Mouse (Mus musculus) heart, embryonic 13.5 days (tissue): ENCODE measurements at regions not wholly inside any gene's neighbourhood (a gene's known extent, or its start where the extent isn't known, plus 50 kb on each side); places are given as distances from the start of the nearest gene placed in this dataset.
"Not testable (repeated sequence)": the region's sequence is repeated elsewhere in the genome, so short reads cannot be mapped to it uniquely, and the experiment has no call there.

Source experiments
- ATAC-seq: fragments of 200-750 bp; cut with Nextera tagmentation; 2 replicates; pipeline ENCODE4 v1.8.0; 2017; ENCODE audit warnings: moderate TSS enrichment; ENCODE audit not compliant: insufficient number of reproducible peaks, low FRiP score, low TSS enrichment; ENCODE audit errors: extremely low read depth
- H3K27ac ChIP-seq: fragments of 300-500 bp; sonication (generic); replicated peaks from 2 replicates; pipeline ENCODE4 v1.5.1; 2015; ENCODE audit warnings: moderate library complexity, mild to moderate bottlenecking, inconsistent platforms
- H3K27me3 ChIP-seq: fragments of 300-500 bp; sonication (generic); replicated peaks from 2 replicates; pipeline ENCODE4 v1.6.1; 2015; ENCODE audit warnings: mild to moderate bottlenecking, inconsistent platforms
- H3K36me3 ChIP-seq: fragments of 300-500 bp; sonication (generic); 2 replicates; pipeline ENCODE4 v1.6.1; 2015; ENCODE audit warnings: mild to moderate bottlenecking, inconsistent platforms
- H3K4me1 ChIP-seq: fragments of 300-500 bp; sonication (generic); 2 replicates; pipeline ENCODE4 v1.6.1; 2015; ENCODE audit warnings: inconsistent platforms
- H3K4me2 ChIP-seq: fragments of 300-500 bp; sonication (generic); 2 replicates; pipeline ENCODE4 v1.6.1; 2015; ENCODE audit warnings: inconsistent platforms, mild to moderate bottlenecking, moderate library complexity
- H3K4me3 ChIP-seq: fragments of 300-500 bp; sonication (generic); 2 replicates; pipeline ENCODE4 v1.5.1; 2015; ENCODE audit warnings: moderate library complexity, mild to moderate bottlenecking, inconsistent platforms
- H3K9ac ChIP-seq: fragments of 300-500 bp; sonication (generic); 2 replicates; pipeline ENCODE4 v1.6.1; 2015; ENCODE audit warnings: inconsistent platforms, mild to moderate bottlenecking, moderate library complexity
- H3K9me3 ChIP-seq: fragments of 300-500 bp; sonication (generic); 2 replicates; pipeline ENCODE4 v1.6.1; 2016; ENCODE audit warnings: inconsistent platforms
- WGBS: fragments of 180-500 bp; shearing (Covaris S2); methylation state at CpG from one replicate; pipeline ENCODE4 v1.1.7; 2015; ENCODE audit warnings: mixed read lengths; 5-methylcytosine and 5-hydroxymethylcytosine counted together

DNA sequence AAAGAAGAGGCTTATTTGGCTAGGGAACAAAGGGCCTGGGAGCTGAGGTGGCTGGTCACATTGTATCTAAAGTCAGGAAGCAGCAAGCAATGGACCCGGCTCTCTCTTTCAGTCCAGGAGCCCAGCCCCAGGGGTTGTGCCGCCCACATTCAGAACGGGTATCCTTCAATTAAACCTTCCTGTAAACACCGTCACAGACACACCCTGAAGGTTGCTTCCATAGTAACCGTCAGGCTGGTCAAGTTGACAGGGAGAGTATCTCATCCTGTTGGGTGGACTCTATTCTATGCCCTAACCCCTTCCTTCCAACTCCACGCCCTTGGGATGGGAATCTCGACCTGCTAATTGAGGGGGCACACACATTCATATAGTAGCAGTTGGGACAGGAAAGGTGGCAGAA lies 148.6 kb upstream of the Ajap1 start:
- Histone ChIP-seq H3K4me1 (no peaks in the 10 kb centered on the region), H3K9ac (no peak overlapping the region), H3K27me3 (peaks cover 35% of the 10 kb centered on the region), H3K36me3 (no peaks in the 10 kb centered on the region), H3K4me2 (no peak overlapping the region), H3K27ac (no peak overlapping the region), H3K9me3 (no peaks in the 10 kb centered on the region; the same call in 1 of the 2 replicates), H3K4me3 (no peak overlapping the region)
- 71% methylated on average over 7 of the region's 7 CpGs for WGBS
- ATAC-seq = no peak

DNA sequence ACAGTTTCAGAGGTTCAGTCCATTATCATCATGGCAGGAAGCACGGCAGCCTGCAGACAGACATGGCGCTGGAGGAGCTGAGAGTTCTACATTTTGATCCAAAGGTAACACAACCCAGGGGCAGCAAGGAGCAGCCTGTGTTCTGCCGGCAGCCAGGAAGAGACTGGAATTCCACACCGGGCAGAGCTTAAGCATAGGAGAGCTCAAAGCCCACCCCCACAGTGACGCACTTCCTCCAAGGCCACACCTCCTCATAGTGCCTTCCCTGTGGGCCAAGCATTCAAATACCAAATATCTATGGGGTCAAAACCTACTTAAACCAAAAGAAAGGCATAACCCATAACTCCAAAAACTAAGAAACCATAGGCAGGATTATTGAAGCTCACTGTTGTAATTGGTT lies 149.4 kb upstream of the Ajap1 start:
- Histone ChIP-seq H3K27ac (no peak overlapping the region), H3K27me3 (peaks cover 39% of the 10 kb centered on the region), H3K9ac (no peak overlapping the region), H3K4me3 (no peak overlapping the region), H3K4me2 (no peak overlapping the region), H3K9me3 (no peaks in the 10 kb centered on the region; the same call in 1 of the 2 replicates), H3K4me1 (no peaks in the 10 kb centered on the region), H3K36me3 (no peaks in the 10 kb centered on the region)
- WGBS = 87% methylated on average over 5 of the region's 5 CpGs
- no peak for ATAC-seq

DNA sequence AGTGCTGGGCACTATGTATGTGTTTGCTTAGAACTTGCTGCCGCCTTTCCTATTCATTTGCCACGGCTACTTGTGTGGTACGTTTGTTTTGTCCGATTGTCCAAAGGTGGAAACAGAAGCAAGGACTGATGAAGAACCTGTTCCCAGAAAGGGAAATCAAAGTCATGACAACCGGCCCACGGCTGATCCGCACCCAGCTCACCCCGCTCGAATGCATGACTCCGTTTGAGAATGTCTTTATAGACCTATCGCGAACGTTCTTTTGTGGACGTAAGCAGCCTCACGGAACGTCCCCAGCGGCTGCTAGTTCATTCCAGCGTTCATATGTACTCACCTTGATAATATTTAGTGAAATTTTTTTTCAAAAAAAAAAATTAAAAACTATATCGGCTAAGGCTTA lies 149.9 kb upstream of the Ajap1 start:
- H3K9me3 ChIP-seq = no peaks in the 10 kb centered on the region; the same call in 1 of the 2 replicates
- no peak overlapping the region for H3K27ac ChIP-seq
- no peak overlapping the region for H3K4me2 ChIP-seq
- no peak for ATAC-seq
- H3K27me3 ChIP-seq = peaks cover 42% of the 10 kb centered on the region
- no peak overlapping the region for H3K4me3 ChIP-seq
- no peaks in the 10 kb centered on the region for H3K4me1 ChIP-seq
- 84% methylated on average over 19 of the region's 19 CpGs for WGBS
- no peaks in the 10 kb centered on the region for H3K36me3 ChIP-seq
- H3K9ac ChIP-seq = no peak overlapping the region

DNA sequence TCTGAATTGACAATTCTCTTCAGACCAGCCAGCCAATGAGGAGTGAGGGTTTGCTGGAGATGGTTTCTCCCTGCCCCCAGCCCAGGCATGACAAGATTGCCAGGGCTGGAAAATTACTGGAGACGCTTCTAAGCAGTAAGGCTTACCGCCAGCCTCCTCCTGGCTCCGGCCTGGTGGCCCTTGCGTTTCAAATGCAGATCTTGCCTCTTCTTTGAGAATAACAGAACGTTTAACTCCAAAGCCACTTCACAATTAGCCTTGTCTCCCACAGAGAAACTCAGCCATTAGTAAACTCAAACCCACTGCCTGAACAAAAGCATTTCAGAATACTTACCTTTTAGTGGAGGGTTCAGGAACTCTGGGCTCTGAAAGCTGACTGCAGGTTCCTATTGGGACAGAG lies 150.6 kb upstream of the Ajap1 start:
- Histone ChIP-seq H3K36me3 (no peaks in the 10 kb centered on the region), H3K9ac (no peak overlapping the region), H3K4me1 (no peaks in the 10 kb centered on the region), H3K4me3 (no peak overlapping the region), H3K4me2 (no peak overlapping the region), H3K27ac (no peak overlapping the region), H3K27me3 (peaks cover 42% of the 10 kb centered on the region), H3K9me3 (no peaks in the 10 kb centered on the region; the same call in 1 of the 2 replicates)
- ATAC-seq = no peak
- WGBS = 32% methylated on average over 5 of the region's 5 CpGs

DNA sequence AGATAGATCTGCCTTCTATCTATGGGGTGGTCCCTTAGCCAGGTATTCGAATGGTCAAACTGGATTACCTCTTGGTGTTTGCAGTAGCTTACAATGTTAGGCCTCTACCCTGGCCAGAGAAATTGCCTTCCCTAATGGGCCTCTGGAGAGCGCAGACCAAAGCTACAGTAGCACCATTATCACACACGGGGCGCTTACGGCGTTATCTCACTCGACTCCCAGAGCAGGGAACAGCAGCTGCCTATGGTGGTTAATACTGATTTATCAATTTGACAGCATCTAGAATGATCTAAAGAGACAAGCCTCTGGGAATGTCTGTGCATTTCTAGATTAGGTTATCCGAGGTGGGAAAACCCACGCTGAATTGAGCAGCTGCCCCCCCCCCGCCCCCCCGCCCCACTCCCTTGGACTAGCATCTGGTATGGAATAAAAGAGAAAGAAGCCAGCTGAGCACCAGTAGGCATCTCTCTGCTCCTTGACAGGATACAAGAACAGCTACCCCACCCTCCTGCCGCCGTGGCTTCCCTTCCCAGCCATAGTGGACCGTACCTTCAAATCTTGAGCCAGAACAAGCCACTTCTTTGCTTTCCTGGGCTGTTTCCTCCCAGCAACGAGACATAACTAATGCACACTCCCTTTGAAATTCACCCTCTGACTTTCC lies 151.7 kb upstream of the Ajap1 start:
- Histone ChIP-seq H3K4me3 (no peak overlapping the region), H3K9ac (no peak overlapping the region), H3K9me3 (no peaks in the 10 kb centered on the region; the same call in 1 of the 2 replicates), H3K4me1 (no peaks in the 10 kb centered on the region), H3K36me3 (no peaks in the 10 kb centered on the region), H3K27ac (no peak overlapping the region), H3K4me2 (no peak overlapping the region), H3K27me3 (peaks cover 42% of the 10 kb centered on the region)
- ATAC-seq = no peak
- 23% methylated on average over 15 of the region's 15 CpGs for WGBS

DNA sequence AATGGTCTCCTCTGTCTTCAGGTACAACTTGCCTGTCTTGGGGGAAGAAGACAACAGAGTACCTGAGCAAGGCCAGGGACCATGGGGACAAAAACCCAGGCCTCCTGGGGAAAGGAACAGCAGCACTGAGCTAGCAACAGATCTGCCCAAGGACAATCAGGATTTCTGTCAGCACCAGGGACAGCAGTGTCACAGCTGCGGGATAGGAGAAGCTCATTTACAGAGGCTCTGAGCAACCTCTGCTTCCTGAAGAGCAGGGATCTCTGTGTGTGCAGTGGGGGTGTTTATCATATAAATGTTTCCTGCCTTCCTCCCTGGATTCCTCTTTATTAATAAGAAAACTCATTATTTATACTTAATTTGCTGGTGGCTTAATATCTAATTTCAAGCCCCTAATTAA lies 155.4 kb upstream of the Ajap1 start:
- no peak for ATAC-seq
- no peaks in the 10 kb centered on the region for H3K36me3 ChIP-seq
- no peak overlapping the region for H3K4me3 ChIP-seq
- no peak overlapping the region for H3K27ac ChIP-seq
- H3K4me1 ChIP-seq = no peaks in the 10 kb centered on the region
- peaks cover 32% of the 10 kb centered on the region for H3K27me3 ChIP-seq
- WGBS = 0% methylated on average over 1 of the region's 1 CpGs
- H3K9me3 ChIP-seq = no peaks in the 10 kb centered on the region
- no peak overlapping the region for H3K9ac ChIP-seq
- no peak overlapping the region for H3K4me2 ChIP-seq

DNA sequence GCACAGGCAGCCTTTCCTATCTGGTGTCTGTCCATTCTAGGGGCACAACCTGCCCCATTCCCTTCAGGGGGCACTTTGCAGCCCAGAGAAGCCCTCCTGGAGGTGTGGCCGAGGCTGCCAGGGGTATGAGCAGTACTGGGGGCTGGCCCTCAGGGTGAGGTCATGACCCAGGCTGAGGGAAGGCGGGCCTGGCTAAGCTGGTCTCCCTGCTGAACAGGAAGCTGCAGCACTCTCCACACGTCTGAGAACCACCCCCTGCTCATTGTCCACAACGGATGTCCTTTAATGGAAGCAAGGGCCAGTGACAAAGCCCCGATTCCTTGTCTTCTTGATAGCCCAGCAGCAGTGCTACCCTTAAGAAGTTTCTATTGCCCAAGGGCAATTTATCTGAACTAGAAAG lies 169.2 kb upstream of the Ajap1 start:
- 6% methylated on average over 5 of the region's 5 CpGs for WGBS
- Histone ChIP-seq H3K9ac (no peak overlapping the region), H3K4me2 (no peak overlapping the region), H3K27me3 (no peaks in the 10 kb centered on the region), H3K4me1 (no peaks in the 10 kb centered on the region), H3K27ac (no peak overlapping the region), H3K9me3 (no peaks in the 10 kb centered on the region), H3K36me3 (no peaks in the 10 kb centered on the region), H3K4me3 (no peak overlapping the region)
- no peak for ATAC-seq

DNA sequence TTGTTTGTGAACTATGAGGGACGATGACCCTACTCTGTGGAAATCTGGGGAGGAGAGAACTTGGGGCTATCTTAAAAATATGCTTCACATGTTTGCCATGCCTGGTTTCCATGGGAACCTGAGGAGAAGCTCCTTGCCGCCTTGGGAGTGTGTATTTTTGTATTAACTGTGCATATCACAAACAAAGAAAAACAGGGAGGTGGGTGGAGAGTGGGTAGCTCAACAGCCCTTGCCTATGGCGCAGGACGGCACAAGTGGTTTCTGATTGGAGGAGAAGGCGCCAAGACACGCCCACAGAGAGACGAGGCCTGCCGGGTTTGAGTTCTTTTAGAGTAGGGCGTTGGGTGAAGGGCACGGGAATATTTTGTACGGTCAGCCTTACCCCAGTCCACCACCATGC lies 170.2 kb upstream of the Ajap1 start:
- ATAC-seq = no peak
- no peak overlapping the region for H3K4me3 ChIP-seq
- no peak overlapping the region for H3K4me2 ChIP-seq
- no peaks in the 10 kb centered on the region for H3K9me3 ChIP-seq
- no peaks in the 10 kb centered on the region for H3K27me3 ChIP-seq
- WGBS = 78% methylated on average over 11 of the region's 11 CpGs
- no peaks in the 10 kb centered on the region for H3K36me3 ChIP-seq
- H3K4me1 ChIP-seq = no peaks in the 10 kb centered on the region
- no peak overlapping the region for H3K27ac ChIP-seq
- no peak overlapping the region for H3K9ac ChIP-seq

DNA sequence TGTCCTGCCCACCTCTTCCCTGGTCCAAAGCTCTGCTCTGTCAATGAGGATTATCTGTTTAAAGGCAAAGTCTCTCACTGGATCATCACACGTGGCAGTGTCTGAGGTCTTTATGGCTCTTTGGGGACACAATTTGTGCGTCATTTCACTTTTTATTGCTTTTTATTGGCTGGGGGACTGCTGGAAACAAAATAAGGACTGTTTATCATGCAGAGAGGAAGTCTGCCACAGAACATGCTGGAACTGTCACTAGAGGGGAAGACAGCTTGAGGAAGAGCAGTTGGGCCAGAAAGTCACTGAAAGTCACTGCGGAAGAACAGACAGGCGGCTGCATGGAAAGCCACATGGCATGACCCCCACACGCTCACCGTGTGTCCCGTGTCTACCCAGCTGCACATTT lies 180.1 kb upstream of the Ajap1 start:
- Histone ChIP-seq H3K4me3 (no peak overlapping the region), H3K4me1 (no peaks in the 10 kb centered on the region), H3K36me3 (no peaks in the 10 kb centered on the region), H3K9ac (no peak overlapping the region), H3K27me3 (no peaks in the 10 kb centered on the region), H3K4me2 (no peak overlapping the region), H3K9me3 (no peaks in the 10 kb centered on the region), H3K27ac (no peak overlapping the region)
- ATAC-seq = no peak
- 63% methylated on average over 7 of the region's 7 CpGs for WGBS

DNA sequence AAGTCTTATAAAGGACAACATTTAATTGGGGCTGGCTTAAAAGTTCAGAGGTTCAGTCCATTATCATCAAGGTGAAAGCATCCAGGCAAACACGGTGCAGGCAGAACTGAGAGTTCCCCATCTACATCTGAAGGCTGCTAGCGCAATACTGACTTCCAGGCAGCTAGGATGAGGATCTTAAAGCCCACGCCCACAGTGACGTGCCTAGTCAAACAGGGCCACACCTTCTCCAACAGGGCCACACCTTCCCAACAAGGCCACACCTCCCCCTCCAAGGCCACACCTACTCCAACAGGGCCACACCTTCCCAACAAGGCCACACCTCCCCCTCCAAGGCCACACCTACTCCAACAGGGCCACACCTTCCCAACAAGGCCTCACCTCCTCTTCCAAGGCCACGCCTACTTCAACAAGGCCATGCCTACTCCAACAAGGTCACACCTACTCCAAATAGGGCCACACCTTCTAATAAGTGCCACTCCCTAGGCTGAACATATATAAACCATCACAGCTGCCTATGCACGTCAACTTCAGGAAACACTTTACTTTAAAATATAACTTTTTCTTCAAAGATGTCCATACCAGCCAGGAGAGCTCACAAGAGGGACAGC lies 184.1 kb upstream of the Ajap1 start:
- not testable (repeated sequence) for H3K4me1 ChIP-seq, H3K27me3 ChIP-seq, ATAC-seq, H3K27ac ChIP-seq, H3K36me3 ChIP-seq, H3K4me2 ChIP-seq, H3K9me3 ChIP-seq, H3K9ac ChIP-seq, H3K4me3 ChIP-seq
- WGBS = 77% methylated on average over 6 of the region's 6 CpGs

DNA sequence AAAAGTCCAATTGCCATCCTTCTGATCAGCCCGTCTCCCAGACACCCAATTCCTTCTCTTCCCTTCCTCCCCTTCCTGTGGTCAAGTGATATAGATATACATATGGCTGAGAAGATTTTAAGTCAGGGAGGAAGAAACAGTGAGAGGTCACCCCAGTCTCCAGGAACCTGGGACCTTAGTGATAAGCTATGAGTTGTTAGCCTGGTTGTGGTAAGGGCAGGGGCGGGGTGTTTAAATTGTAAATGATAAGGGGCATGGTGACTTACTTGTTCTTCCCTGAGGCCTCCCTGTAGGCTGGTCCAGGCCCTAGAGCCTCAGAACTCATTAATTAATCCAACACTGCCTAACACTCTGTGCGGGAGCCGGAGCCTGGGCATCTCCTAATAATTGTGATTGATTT lies 186.5 kb upstream of the Ajap1 start:
- no peak overlapping the region for H3K4me3 ChIP-seq
- no peak overlapping the region for H3K27ac ChIP-seq
- H3K36me3 ChIP-seq = no peaks in the 10 kb centered on the region
- H3K4me1 ChIP-seq = no peaks in the 10 kb centered on the region
- 58% methylated on average over 4 of the region's 4 CpGs for WGBS
- H3K4me2 ChIP-seq = no peak overlapping the region
- no peak overlapping the region for H3K9ac ChIP-seq
- ATAC-seq = no peak
- no peaks in the 10 kb centered on the region for H3K9me3 ChIP-seq
- H3K27me3 ChIP-seq = no peaks in the 10 kb centered on the region; the same call in 1 of the 2 replicates

DNA sequence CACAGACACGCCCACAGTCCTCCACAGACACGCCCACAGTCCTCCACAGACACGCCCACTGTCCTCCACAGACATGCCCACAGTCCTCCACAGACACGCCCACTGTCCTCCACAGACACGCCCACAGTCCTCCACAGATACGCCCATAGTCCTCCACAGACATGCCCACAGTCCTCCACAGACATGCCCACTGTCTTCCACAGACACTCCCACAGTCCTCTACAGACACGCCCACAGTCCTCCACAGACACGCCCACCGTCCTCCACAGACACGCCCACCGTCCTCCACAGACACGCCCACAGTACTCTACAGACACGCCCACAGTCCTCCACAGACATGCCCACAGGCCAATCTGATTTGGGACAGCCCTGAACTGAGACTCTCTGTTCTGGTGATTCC lies 187.6 kb upstream of the Ajap1 start:
- WGBS = 76% methylated on average over 13 of the region's 13 CpGs
- no peak for ATAC-seq
- H3K9me3 ChIP-seq = no peaks in the 10 kb centered on the region

More for the DNA sequence above, 187.6 kb upstream of the Ajap1 start:
- Histone ChIP-seq H3K4me2 (no peak overlapping the region), H3K27ac (no peak overlapping the region), H3K4me1 (no peaks in the 10 kb centered on the region), H3K27me3 (no peaks in the 10 kb centered on the region; the same call in 1 of the 2 replicates), H3K36me3 (no peaks in the 10 kb centered on the region), H3K4me3 (no peak overlapping the region), H3K9ac (no peak overlapping the region)
